Mouse (Mus musculus) ES-Bruce4 (cell line): Measurements from ENCODE around the gene Slc18b1.

Source experiments
- CTCF ChIP-seq: IDR thresholded peaks from one replicate; pipeline ENCODE4 v1.8.1; 2011; ENCODE audit warnings: low read depth, low read length
- EP300 ChIP-seq: IDR thresholded peaks from 2 replicates; pipeline ENCODE4 v1.6.1; 2011; ENCODE audit warnings: low read depth, low read length; ENCODE audit not compliant: insufficient read depth
- POLR2A ChIP-seq: IDR thresholded peaks from one replicate; pipeline ENCODE4 v1.8.1; 2011; ENCODE audit warnings: low read length; ENCODE audit not compliant: insufficient read depth

GRCm38 (mm10) chr10:23851228-23851912 is 54.6 kb downstream of the Slc18b1 start, which contains the start of gene Vnn3:
- TF ChIP-seq EP300 (no peak), POLR2A (no peak), CTCF (no peak)
